Mouse (Mus musculus): ENCODE results near the gene 9530002B09Rik. TPM values are rescaled to one million over a fixed set of nuclear protein-coding genes. Genes with fewer than 3 reads are reported as not detected.

Gene 9530002B09Rik
- not detected for polyA plus RNA-seq (2015; fragmentation: Illumina TruSeq; extraction: RNeasy Lipid Tissue Mini Kit (QIAGEN cat#74804); ENCODE audit: insufficient read depth, low replicate concordance)

GRCm38 (mm10) chr4:122688975-122689374 lies at the start of gene 9530002B09Rik:
9530002B09Rik (plus strand) TSS chr4:122689275.

Other genes with a start within 250 kb of the 9530002B09Rik start
- 330 TPM for gene Ppt1, start 147.0 kb downstream of the 9530002B09Rik start, polyA plus RNA-seq (2015; fragmentation: Illumina TruSeq; extraction: RNeasy Lipid Tissue Mini Kit (QIAGEN cat#74804); ENCODE audit: insufficient read depth, low replicate concordance)
- gene Cap1, start 196.8 kb downstream of the 9530002B09Rik start, polyA plus RNA-seq (2015; fragmentation: Illumina TruSeq; extraction: RNeasy Lipid Tissue Mini Kit (QIAGEN cat#74804); ENCODE audit: insufficient read depth, low replicate concordance), result 418 TPM